Mouse (Mus musculus): ENCODE data around the gene Tbc1d12.

Gene Tbc1d12

GRCm38 (mm10) chr19:38914926-38915325 lies 78.5 kb downstream of the Tbc1d12 start:
- DNase-seq (ENCODE audit: low spot score in 2 of 2) = no peak

- no peak for DNase-seq (ENCODE audit: low spot score in 2 of 2)
These were observed 79.3 kb downstream of the Tbc1d12 start for GRCm38 (mm10) chr19:38915677-38916076.

DNA sequence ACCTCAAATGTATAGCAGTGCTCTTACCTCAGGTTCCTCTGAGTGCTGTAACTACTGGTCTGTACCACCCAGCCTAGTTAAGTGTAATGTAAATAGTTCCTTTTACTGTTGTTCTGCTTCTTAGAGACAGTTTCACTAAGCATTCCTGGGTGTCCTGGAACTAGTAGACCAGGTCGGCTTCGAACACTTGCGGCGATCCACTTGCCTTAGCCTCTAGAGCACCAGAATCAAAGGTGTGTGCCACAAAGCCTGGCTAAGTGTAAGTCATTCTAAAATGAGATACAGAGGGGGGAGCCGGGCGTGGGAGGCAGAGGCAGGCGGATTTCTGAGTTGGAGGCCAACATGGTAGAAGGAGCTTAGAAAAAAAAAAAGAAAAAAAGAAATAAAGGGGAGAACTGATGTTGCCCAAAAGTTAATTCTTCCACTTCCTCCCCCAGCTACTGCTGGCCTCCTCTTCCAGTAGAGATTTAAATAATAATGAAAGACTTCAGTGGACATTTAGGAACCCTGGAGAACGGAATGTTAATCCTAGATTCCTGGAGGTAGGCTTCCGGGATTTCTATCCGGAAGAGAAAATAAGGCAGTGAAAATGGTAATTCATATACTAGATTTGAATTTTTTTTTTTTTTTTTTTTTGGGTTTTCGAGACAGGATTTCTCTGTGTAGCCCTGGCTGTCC lies 92.2 kb downstream of the Tbc1d12 start:
- no peak for DNase-seq (ENCODE audit: low spot score in 2 of 2)

- DNase-seq (ENCODE audit: low spot score in 2 of 2) = no peak
These were observed 93.3 kb downstream of the Tbc1d12 start for GRCm38 (mm10) chr19:38929471-38930251.

DNA sequence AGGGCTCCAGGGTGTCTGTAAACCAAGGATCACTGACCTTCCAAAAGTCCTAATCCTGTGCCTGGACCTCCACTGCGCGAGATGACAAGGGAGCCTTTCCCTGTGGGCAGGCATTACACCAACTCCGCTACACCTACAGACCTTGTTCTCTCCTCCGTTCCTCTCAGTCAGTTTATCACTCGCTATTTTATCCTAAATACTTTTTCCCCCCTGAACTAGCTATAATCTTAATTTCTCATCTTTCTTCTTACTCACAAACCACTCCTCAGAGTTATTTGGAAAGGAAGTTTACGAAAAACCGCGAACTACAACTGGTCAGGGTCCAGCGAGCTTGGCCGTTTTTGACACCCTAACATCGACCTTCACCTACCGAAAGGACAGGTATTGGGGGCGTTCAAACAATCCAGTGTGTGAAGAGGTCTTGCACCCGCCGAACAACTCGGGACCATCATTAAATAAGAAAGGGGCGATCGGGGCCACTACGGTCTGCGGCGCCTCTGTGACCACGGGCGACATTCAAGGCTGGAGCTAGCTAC lies 93.9 kb downstream of the Tbc1d12 start:
- no peak for DNase-seq (ENCODE audit: low spot score in 2 of 2)

DNA sequence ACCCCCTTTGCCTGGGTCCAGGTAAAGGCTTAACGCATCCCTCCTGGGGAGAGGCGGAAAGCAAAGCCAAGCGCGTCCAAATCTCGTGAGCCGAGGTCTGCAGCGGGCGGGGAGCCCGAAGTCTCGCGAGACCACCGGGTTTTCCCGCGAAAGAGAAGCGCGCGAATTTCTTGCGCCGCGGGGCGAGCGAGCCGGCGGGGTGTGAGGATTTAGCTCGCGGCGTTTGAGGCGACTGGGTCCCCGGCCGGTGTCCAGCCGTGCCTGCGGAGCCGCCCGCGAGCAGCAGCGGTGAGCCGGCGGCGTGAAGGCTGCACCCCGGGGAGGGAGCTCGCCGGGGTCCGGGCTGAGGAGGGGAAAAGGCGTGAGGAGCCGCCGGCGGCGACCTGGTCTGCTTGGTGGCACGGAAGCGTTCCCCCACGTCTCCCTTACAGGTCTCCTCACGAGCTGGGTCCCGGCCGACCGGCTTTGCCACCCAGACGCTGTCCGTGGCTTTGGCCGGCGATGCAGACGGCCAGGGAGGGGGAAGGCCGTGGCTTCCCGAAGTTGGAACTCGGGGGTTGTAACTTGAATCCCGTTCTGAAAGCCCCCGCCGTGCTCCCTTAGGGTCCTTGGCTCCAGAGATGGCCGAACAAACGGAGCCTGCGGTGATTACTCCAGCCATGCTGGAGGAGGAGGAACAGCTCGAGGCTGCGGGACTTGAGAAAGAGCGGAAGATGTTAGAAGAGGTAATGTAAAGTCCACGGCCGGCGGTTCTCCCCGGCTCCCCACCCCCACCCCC lies 94.6 kb downstream of the Tbc1d12 start, which contains the start of gene Hells:
TSS of gene Hells (plus strand) at position 128 of the 778 bp plus-strand sequence.
- peak; percentile 32 to 56 for DNase-seq (ENCODE audit: low spot score in 2 of 2)

DNA sequence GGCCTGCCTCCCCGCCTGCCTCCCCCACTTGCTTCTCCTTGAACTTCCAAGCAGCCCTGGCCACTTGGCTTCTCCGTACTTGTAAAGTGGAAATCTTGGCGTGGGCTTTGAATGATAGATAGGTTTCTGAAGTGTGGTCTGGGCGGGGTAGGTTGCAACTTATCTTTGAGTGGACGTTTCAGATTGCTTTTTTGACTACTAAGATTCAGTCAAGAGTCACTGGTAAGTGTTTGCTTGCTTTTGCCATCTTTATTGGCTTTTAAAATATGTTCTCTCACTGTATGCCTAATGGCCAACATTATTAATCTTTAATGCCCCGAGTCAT lies 95.1 kb downstream of the Tbc1d12 start:
- DNase-seq (ENCODE audit: low spot score in 2 of 2) = no peak

DNA sequence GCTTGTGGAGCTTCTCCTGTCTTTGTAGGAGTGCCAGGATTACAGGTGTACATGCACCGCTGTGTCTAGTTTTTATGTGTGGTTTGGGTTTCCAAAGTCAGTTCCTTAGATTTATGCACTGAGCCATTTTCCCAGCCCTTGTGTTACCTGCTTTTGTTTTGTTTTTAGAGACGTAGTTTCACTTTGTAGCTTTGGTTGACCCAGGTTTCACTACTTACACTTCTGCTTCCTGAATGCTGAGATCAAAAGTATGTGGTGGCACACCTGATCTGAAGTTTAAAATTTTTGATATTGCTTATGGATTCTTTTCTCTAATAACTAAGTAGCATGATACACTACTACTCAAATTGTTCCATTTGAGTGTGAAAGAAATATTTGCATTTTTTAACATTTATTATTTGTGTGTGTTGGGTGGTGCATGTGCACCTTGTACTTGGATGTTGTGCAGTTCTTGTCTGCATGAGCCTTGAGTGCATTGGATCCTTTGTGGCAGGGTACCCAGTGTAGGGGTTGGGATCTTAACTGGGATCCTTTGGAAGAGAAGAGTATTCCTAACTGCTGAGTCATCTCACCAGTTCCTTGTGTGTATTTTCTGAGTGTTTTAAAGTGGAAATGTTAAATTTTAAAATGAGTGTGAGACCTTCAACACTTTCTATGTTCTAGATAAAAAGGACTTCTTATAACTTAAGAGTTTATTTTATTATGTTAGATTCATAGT lies 108.4 kb downstream of the Tbc1d12 start:
- DNase-seq (ENCODE audit: low spot score in 2 of 2) = no peak
